Mouse (Mus musculus): ENCODE results near the gene Lman2.
A peak's percentile ranks its signal among the peaks of the same experiment; 100 is the strongest.

Lman2 gene

GRCm38 (mm10) chr13:55327169-55327568 is 35.4 kb downstream of the Lman2 start:
- no peak for DNase-seq (ENCODE audit: low spot score)

DNA sequence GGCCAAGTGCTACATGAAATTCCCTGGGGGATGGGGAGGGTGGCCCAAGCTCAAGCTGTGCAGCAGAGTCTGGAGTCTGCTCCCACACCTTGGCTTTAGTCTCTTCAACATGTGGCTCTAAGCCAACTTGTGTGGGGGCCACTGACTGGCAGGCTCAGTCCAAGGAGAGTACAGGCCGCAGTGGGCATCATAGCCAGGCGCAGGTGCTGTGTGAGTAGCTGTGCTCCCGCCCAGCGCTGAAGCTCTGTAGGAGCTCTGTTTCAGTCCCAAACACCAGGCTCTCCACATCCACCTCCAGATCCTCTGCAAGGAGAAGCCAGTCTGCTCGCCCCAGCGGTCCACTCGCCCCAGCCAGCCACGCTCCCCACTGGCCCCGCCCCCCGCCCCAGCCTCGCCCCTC is 37.0 kb downstream of the Lman2 start:
- peak; percentile 15 for DNase-seq (ENCODE audit: low spot score)

GRCm38 (mm10) chr13:55322130-55322825 is 40.3 kb downstream of the Lman2 start:
- peak; percentile 16 for DNase-seq (ENCODE audit: low spot score)

- peak; percentile 88 for DNase-seq (ENCODE audit: low spot score)
These were observed 41.0 kb downstream of the Lman2 start, which contains the start of gene Rab24 for GRCm38 (mm10) chr13:55321434-55322129. Rab24 (minus strand) TSS chr13:55321946.

DNA sequence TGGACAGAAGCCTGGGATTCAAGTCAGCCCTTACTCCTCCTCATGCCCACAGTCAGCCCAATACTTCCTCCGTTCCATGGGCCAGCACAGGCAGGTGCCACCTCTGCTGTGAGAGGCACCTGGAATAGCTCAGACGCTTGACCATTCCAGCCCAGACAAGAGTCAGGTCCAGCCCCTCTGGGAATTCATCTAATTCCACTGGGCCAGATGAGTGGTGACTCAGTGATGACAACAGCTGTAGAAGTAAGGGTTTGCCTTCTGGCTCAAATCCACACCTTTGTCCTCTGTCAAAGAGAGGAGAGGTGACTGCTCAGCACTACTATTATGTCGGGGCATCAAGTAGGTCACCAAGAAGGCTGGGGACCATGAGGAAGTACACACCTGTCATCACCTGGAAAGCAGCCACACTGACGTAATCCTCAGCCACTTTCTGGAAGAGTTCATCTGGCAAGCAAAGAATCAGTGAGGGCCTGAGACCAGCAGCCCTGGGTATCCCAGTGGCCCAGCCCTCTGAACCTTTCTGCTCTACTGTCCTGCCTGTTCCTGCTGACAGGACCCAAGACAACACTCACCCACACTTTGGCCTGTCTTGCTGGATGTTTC is 42.6 kb downstream of the Lman2 start, which contains the start of gene Prelid1:
Gene Prelid1 (plus strand): TSS at position 570 of the 603 bp plus-strand sequence.
- DNase-seq (ENCODE audit: low spot score): no peak

- DNase-seq (ENCODE audit: low spot score): no peak
These were observed 44.2 kb downstream of the Lman2 start for GRCm38 (mm10) chr13:55318351-55318750.

DNA sequence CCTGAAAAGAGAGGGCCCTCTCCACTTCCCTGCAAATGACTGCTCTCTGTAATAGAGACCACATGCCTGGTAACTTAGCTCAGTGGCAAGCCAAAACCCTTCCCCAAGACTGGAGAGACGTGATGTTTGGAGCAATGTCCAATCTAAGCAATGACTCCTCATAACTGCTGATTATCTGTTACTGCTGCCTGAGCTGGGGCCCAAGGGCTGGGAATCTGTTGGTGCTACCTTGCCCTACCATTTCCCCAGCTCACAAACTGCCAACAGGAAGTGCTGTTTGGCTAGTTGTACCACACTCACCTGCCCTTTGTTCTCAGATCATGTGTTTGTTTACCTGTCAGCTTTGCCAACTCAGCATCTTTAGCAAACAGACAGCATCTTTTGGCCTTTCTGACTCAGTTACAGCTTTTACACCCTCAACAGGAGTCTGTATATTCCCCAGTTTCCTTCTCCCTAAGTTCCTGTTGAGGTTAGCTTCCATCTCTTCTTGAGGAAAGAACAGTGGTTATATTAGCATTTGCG is 47.6 kb downstream of the Lman2 start:
- DNase-seq (ENCODE audit: low spot score): no peak

GRCm38 (mm10) chr13:55313051-55313450 is 49.5 kb downstream of the Lman2 start:
- no peak for DNase-seq (ENCODE audit: low spot score)

DNA sequence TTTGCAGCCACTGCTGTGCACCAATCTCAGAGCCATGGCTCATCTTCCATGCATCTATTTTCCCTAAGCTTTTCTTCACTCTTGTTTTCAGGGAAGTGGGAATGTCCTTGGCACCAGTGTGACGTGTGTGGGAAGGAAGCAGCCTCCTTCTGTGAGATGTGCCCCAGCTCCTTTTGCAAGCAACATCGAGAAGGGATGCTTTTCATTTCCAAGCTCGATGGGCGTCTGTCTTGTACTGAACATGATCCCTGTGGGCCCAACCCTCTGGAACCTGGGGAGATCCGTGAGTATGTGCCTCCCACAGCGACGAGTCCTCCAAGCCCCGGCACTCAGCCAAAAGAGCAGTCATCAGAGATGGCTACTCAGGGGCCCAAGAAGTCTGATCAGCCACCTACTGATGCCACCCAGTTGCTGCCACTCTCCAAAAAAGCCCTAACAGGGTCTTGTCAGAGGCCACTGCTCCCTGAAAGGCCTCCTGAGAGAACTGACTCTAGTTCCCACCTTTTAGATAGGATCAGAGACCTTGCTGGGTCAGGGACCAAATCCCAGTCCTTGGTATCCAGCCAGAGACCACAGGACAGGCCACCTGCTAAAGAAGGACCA is 50.5 kb downstream of the Lman2 start:
- DNase-seq (ENCODE audit: low spot score): no peak

DNA sequence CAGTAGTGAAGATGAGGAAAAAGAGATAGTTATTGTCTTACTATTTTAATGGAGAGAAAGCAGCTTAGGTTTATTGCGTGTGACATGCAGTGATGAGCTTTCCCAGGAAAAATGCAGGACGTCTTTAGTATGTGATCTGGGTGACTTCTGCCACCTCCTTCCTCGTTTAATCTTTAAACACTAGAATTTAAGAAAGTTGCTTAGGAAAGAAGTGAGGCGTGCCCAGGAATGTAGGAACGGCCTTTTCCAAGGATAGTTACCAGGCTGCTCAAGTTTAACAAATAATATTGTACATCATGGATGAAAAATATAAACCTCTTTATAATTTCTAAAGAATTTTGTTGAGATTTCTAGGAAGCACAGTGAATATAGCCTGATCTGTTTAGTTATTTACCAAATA is 61.7 kb downstream of the Lman2 start:
- no peak for DNase-seq (ENCODE audit: low spot score)

DNA sequence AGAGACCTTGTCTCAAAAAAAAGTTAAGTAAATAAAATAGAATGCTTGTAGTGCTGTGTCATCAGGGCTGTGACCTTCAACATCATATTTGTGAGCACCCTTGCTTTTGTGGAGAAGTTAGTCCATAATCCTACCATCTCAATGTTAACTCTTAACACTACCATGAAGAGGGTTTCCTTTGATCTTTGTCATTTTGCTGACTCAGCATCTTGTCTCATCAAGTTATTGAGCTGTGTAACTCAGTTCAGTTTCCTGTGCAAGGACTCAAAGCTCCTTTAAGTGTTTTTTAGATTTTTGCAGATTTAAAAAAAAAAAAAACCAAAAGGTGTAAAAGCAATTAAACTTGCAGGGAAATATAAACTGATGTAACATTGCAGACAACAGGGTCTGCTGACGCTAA is 65.8 kb downstream of the Lman2 start:
- no peak for DNase-seq (ENCODE audit: low spot score)
